Mouse (Mus musculus): ENCODE results near the gene Adamts20.
"Not testable (repeated sequence)": the region's sequence is repeated elsewhere in the genome, so short reads cannot be mapped to it uniquely, and the experiment has no call there.

- not testable (repeated sequence) for TF ChIP-seq TAL1, GATA1 (IDR thresholded peaks at IDR 0.05; ENCODE audit: low read length)
Observed at GRCm38 (mm10) chr15:94488028-94488427, 22.8 kb upstream of the Adamts20 start.
